Mouse (Mus musculus) liver, postnatal 0 days (tissue): ENCODE measurements around the gene Nkiras2. TPM values are rescaled to one million over a fixed set of nuclear protein-coding genes. Genes with fewer than 3 reads are reported as not detected.
"Not testable (repeated sequence)": the region's sequence is repeated elsewhere in the genome, so short reads cannot be mapped to it uniquely, and the experiment has no call there.

Experiments
- ATAC-seq: fragments of 200-750 bp; cut with Nextera tagmentation; 2 replicates; pipeline ENCODE4 v1.8.0; 2017; ENCODE audit warnings: mild to moderate bottlenecking, moderate library complexity
- DNase-seq: peaks from one replicate; pipeline ENCODE4 v3.0.0-alpha.2; 2016
- H3K27ac ChIP-seq: fragments of 300-500 bp; sonication (generic); 2 replicates; pipeline ENCODE4 v1.5.1; 2014; ENCODE audit warnings: antibody characterized with exemption, moderate library complexity, mild to moderate bottlenecking, low read depth
- H3K27me3 ChIP-seq: fragments of 300-500 bp; sonication (generic); 2 replicates; pipeline ENCODE4 v1.6.1; 2014; ENCODE audit warnings: low read length, control low read depth, mixed read lengths; ENCODE audit not compliant: insufficient read depth
- H3K36me3 ChIP-seq: fragments of 300-500 bp; sonication (generic); replicated peaks from 2 replicates; pipeline ENCODE4 v1.6.1; 2014; ENCODE audit warnings: mild to moderate bottlenecking, control low read depth, low read length, moderate library complexity, mixed read lengths; ENCODE audit not compliant: insufficient read depth
- H3K4me1 ChIP-seq: fragments of 300-500 bp; sonication (generic); 2 replicates; pipeline ENCODE4 v1.6.1; 2014; ENCODE audit warnings: antibody characterized with exemption, mild to moderate bottlenecking, control low read depth; ENCODE audit not compliant: insufficient read depth
- H3K4me2 ChIP-seq: fragments of 300-500 bp; sonication (generic); 2 replicates; pipeline ENCODE4 v1.6.1; 2014; ENCODE audit warnings: low read depth, mild to moderate bottlenecking, low read length, moderate library complexity, mixed read lengths
- H3K4me3 ChIP-seq: fragments of 300-500 bp; sonication (generic); 2 replicates; pipeline ENCODE4 v1.5.1; 2014; ENCODE audit warnings: low read depth, low read length
- H3K9ac ChIP-seq: fragments of 300-500 bp; sonication (generic); replicated peaks from 2 replicates; pipeline ENCODE4 v1.6.1; 2014; ENCODE audit warnings: mild to moderate bottlenecking, moderate library complexity
- H3K9me3 ChIP-seq: fragments of 300-500 bp; sonication (generic); 2 replicates; pipeline ENCODE4 v1.6.1; 2016; ENCODE audit warnings: mild to moderate bottlenecking, control low read depth, low read length, mixed read lengths
- CTCF ChIP-seq: sonication (generic); IDR thresholded peaks from 2 replicates; pipeline ENCODE4 v1.5.1; 2016; ENCODE audit warnings: antibody characterized with exemption, low read depth
- EP300 ChIP-seq: IDR thresholded peaks from 2 replicates; pipeline ENCODE4 v1.6.1; 2016; ENCODE audit warnings: antibody characterized with exemption, low read depth, mild to moderate bottlenecking
- WGBS: fragments of 180-500 bp; shearing (Covaris S2); extraction: QIAGEN DNeasy Blood & Tissue Kit; methylation state at CpG from one replicate; pipeline ENCODE4 v1.1.7; 2014; ENCODE audit not compliant: insufficient replicate concordance; 5-methylcytosine and 5-hydroxymethylcytosine counted together
- polyA plus RNA-seq: library from polyadenylated mRNA; unstranded; fragments of >200 nt; fragmentation: Nextera tagmentation; extraction: Ambion mirVana; gene quantifications from 2 replicates; pipeline ENCODE4 v1.2.1, GENCODE M21; 2015

The Nkiras2 gene
- polyA plus RNA-seq, 1 experiment from 2014 or later, result 19.2 TPM

- ATAC-seq (no peak), DNase-seq (no peak)
- Histone ChIP-seq H3K27me3 (no peaks in the 10 kb centered on the region), H3K4me2 (no peak overlapping the region), H3K4me3 (no peak overlapping the region), H3K36me3 (peaks cover 2% of the 10 kb centered on the region; the same call in 1 of the 2 replicates), H3K27ac (no peak overlapping the region), H3K9me3 (no peaks in the 10 kb centered on the region), H3K4me1 (peaks cover 19% of the 10 kb centered on the region), H3K9ac (no peak overlapping the region)
- 80% methylated on average over 3 of the region's 3 CpGs for whole genome bisulfite sequencing
- TF ChIP-seq EP300, result no peak
- TF ChIP-seq CTCF, result no peak
These were observed 5.8 kb upstream of the Nkiras2 start for GRCm38 (mm10) chr11:100613241-100613640.

GRCm38 (mm10) chr11:100616332-100616731, 2.7 kb upstream of the Nkiras2 start:
- Histone ChIP-seq H3K9me3 (no peaks in the 10 kb centered on the region), H3K27me3 (no peaks in the 10 kb centered on the region), H3K27ac (no peak overlapping the region), H3K4me2 (no peak overlapping the region), H3K4me1 (peaks cover 22% of the 10 kb centered on the region), H3K36me3 (0 out of 2 replicates have a peak, but pooled peaks cover 2% of the 10 kb centered on the region), H3K9ac (no peak overlapping the region), H3K4me3 (no peak overlapping the region)
- no peak for ATAC-seq
- WGBS, result 86% methylated on average over 5 of the region's 5 CpGs
- no peak for TF ChIP-seq CTCF
- TF ChIP-seq EP300, result no peak
- DNase-seq, result no peak

- 88% methylated on average over 7 of the region's 7 CpGs for WGBS
- H3K4me3 ChIP-seq, H3K27me3 ChIP-seq, H3K36me3 ChIP-seq, DNase-seq, ATAC-seq, H3K9me3 ChIP-seq, H3K27ac ChIP-seq, H3K9ac ChIP-seq, H3K4me2 ChIP-seq: not testable (repeated sequence)
- H3K4me1 ChIP-seq, result peaks cover 22% of the 10 kb centered on the region
These were observed 2.2 kb upstream of the Nkiras2 start for GRCm38 (mm10) chr11:100616836-100617235.

GRCm38 (mm10) chr11:100617480-100617879, 1.6 kb upstream of the Nkiras2 start:
- ATAC-seq, result no peak
- Histone ChIP-seq H3K4me3 (no peak overlapping the region), H3K9ac (no peak overlapping the region), H3K4me1 (peaks cover 22% of the 10 kb centered on the region), H3K9me3 (no peaks in the 10 kb centered on the region), H3K36me3 (no peaks in the 10 kb centered on the region), H3K27me3 (no peaks in the 10 kb centered on the region), H3K4me2 (peak overlapping the region; percentile 98), H3K27ac (no peak overlapping the region)
- no peak for TF ChIP-seq CTCF
- TF ChIP-seq EP300, result no peak
- 72% methylated on average over 4 of the region's 4 CpGs for WGBS
- no peak for DNase-seq

- DNase-seq, result peak; percentile 95
- peak; percentile 31; the same call in 1 of the 2 replicates for TF ChIP-seq EP300
- peak; percentile 48 for TF ChIP-seq CTCF
- Histone ChIP-seq H3K9me3 (no peaks in the 10 kb centered on the region), H3K9ac (peak overlapping the region; percentile 92), H3K27me3 (no peaks in the 10 kb centered on the region), H3K4me1 (peaks cover 32% of the 10 kb centered on the region), H3K27ac (peak overlapping the region; percentile 94), H3K4me2 (peak overlapping the region; percentile 98), H3K4me3 (peak overlapping the region; percentile 94), H3K36me3 (peaks cover under 1% of the 10 kb centered on the region; the same call in 1 of the 2 replicates)
- 3% methylated on average over 40 of the region's 40 CpGs for WGBS
- peak; percentile 91 for ATAC-seq
These were observed 486 bp downstream of the Nkiras2 start for GRCm38 (mm10) chr11:100619485-100619975.

GRCm38 (mm10) chr11:100619982-100620381, 938 bp downstream of the Nkiras2 start, which contains the start of gene Dnajc7:
TSS of gene Dnajc7 (minus strand) at chr11:100620168.
- H3K27ac ChIP-seq, result peak within 1 kb of the TSS; percentile 94
- TF ChIP-seq CTCF, result no peak
- no peak for TF ChIP-seq EP300
- DNase-seq, result no peak
- peaks cover 5% of the 10 kb centered on the region; the same call in 1 of the 2 replicates for H3K36me3 ChIP-seq
- H3K4me3 ChIP-seq, result peak within 1 kb of the TSS; percentile 94
- H3K4me2 ChIP-seq, result peak within 1 kb of the TSS; percentile 98
- H3K27me3 ChIP-seq, result no peaks in the 10 kb centered on the region
- no peak for ATAC-seq
- WGBS, result 7% methylated on average over 11 of the region's 11 CpGs
- peak within 1 kb of the TSS; percentile 92 for H3K9ac ChIP-seq
- no peaks in the 10 kb centered on the region for H3K9me3 ChIP-seq
- H3K4me1 ChIP-seq, result peaks cover 34% of the 10 kb centered on the region

- under 1% methylated on average over 24 of the region's 24 CpGs for WGBS
- Histone ChIP-seq H3K9ac (peak overlapping the region; percentile 88), H3K4me2 (peak overlapping the region; percentile 87), H3K27me3 (no peaks in the 10 kb centered on the region), H3K4me1 (peaks cover 45% of the 10 kb centered on the region), H3K27ac (peak overlapping the region; percentile 92), H3K4me3 (peak overlapping the region; percentile 91), H3K9me3 (no peaks in the 10 kb centered on the region), H3K36me3 (peaks cover 19% of the 10 kb centered on the region)
- ATAC-seq, result peak; percentile 74
- DNase-seq, result peak; percentile 96
- TF ChIP-seq CTCF (peak; percentile 98), EP300 (peak; percentile 78)
These were observed 3.7 kb downstream of the Nkiras2 start for GRCm38 (mm10) chr11:100622714-100623113.
